Mouse (Mus musculus): Measurements from ENCODE around the gene 1110012L19Rik. TPM values are rescaled to one million over a fixed set of nuclear protein-coding genes. Genes with fewer than 3 reads are reported as not detected.
A peak's percentile ranks its signal among the peaks of the same experiment; 100 is the strongest.
"Not testable (repeated sequence)": the region's sequence is repeated elsewhere in the genome, so short reads cannot be mapped to it uniquely, and the experiment has no call there.

1110012L19Rik gene
- 24.9 and 29.8 TPM in 2 replicates for polyA plus RNA-seq (2016; fragmentation: Nextera tagmentation; extraction: Ambion mirVana)

- Histone ChIP-seq H3K9me3 (replicated peaks) (no peaks in the 10 kb centered on the region), H3K36me3 (peaks cover 5% of the 10 kb centered on the region; the same call in 1 of the 2 replicates), H3K4me1 (peaks cover 8% of the 10 kb centered on the region), H3K4me3 (peak within 1 kb of the TSS; percentile 63), H3K27ac (replicated peaks) (peak within 1 kb of the TSS; percentile 82), H3K27me3 (ENCODE audit: low read depth, poor library complexity, severe bottlenecking) (no peaks in the 10 kb centered on the region)
- 22% methylated on average over 22 of the region's 22 CpGs for WGBS
- DNase-seq (ENCODE audit: low spot score): peak; percentile 59
These were observed at the start of gene 1110012L19Rik for GRCm38 (mm10) chrX:70385276-70385961. TSS of gene 1110012L19Rik (plus strand) at chrX:70385877.

- 84% methylated on average over 7 of the region's 7 CpGs for WGBS
- no peak overlapping the region for H3K27ac ChIP-seq (replicated peaks)
- H3K36me3 ChIP-seq: 0 out of 2 replicates have a peak, but pooled peaks cover 9% of the 10 kb centered on the region
- no peaks in the 10 kb centered on the region for H3K27me3 ChIP-seq (ENCODE audit: low read depth, poor library complexity, severe bottlenecking)
- DNase-seq (ENCODE audit: low spot score): no peak
- H3K9me3 ChIP-seq (replicated peaks): no peaks in the 10 kb centered on the region
- 0 out of 2 replicates have a peak, but pooled peaks cover 3% of the 10 kb centered on the region for H3K4me1 ChIP-seq
- H3K4me3 ChIP-seq: no peak overlapping the region
These were observed 22.7 kb upstream of the 1110012L19Rik start for GRCm38 (mm10) chrX:70362985-70363384.

GRCm38 (mm10) chrX:70363446-70363845, 22.2 kb upstream of the 1110012L19Rik start:
- WGBS: 95% methylated on average over 5 of the region's 5 CpGs
- Histone ChIP-seq H3K27me3 (ENCODE audit: low read depth, poor library complexity, severe bottlenecking) (no peaks in the 10 kb centered on the region), H3K36me3 (0 out of 2 replicates have a peak, but pooled peaks cover 5% of the 10 kb centered on the region), H3K9me3 (replicated peaks) (no peaks in the 10 kb centered on the region), H3K4me3 (peak overlapping the region; percentile 57; the same call in 1 of the 2 replicates), H3K27ac (replicated peaks) (no peak overlapping the region), H3K4me1 (0 out of 2 replicates have a peak, but pooled peaks cover 3% of the 10 kb centered on the region)
- DNase-seq (ENCODE audit: low spot score): no peak

- no peak overlapping the region; the same call in 1 of the 2 replicates for H3K27ac ChIP-seq (replicated peaks)
- no peak for DNase-seq (ENCODE audit: low spot score)
- no peaks in the 10 kb centered on the region for H3K9me3 ChIP-seq (replicated peaks)
- peak overlapping the region; percentile 57 for H3K4me3 ChIP-seq
- 82% methylated on average over 1 of the region's 1 CpGs for WGBS
- 0 out of 2 replicates have a peak, but pooled peaks cover 3% of the 10 kb centered on the region for H3K4me1 ChIP-seq
- 0 out of 2 replicates have a peak, but pooled peaks cover 4% of the 10 kb centered on the region for H3K36me3 ChIP-seq
- H3K27me3 ChIP-seq (ENCODE audit: low read depth, poor library complexity, severe bottlenecking): no peaks in the 10 kb centered on the region
These were observed 21.5 kb upstream of the 1110012L19Rik start for GRCm38 (mm10) chrX:70364202-70364601.

- peak within 1 kb of the TSS; percentile 57 for H3K4me3 ChIP-seq
- H3K4me1 ChIP-seq: 0 out of 2 replicates have a peak, but pooled peaks cover 3% of the 10 kb centered on the region
- peak within 1 kb of the TSS; percentile 74 for H3K27ac ChIP-seq (replicated peaks)
- no peaks in the 10 kb centered on the region for H3K27me3 ChIP-seq (ENCODE audit: low read depth, poor library complexity, severe bottlenecking)
- 28% methylated on average over 37 of the region's 45 CpGs for WGBS
- H3K36me3 ChIP-seq: 0 out of 2 replicates have a peak, but pooled peaks cover 4% of the 10 kb centered on the region
- peak; percentile 81 for DNase-seq (ENCODE audit: low spot score)
- no peaks in the 10 kb centered on the region for H3K9me3 ChIP-seq (replicated peaks)
These were observed 20.7 kb upstream of the 1110012L19Rik start, which contains the start of gene Ids for GRCm38 (mm10) chrX:70364661-70365613. TSS of gene Ids (minus strand) at chrX:70365084.

GRCm38 (mm10) chrX:70369758-70370157, 15.9 kb upstream of the 1110012L19Rik start:
- H3K4me1 ChIP-seq; H3K4me3 ChIP-seq; H3K27ac ChIP-seq (replicated peaks); H3K36me3 ChIP-seq; H3K27me3 ChIP-seq (ENCODE audit: low read depth, poor library complexity, severe bottlenecking); DNase-seq (ENCODE audit: low spot score); H3K9me3 ChIP-seq (replicated peaks): not testable (repeated sequence)
- WGBS: 24% methylated on average over 2 of the region's 6 CpGs

GRCm38 (mm10) chrX:70374469-70375110, 11.1 kb upstream of the 1110012L19Rik start:
- H3K36me3 ChIP-seq; H3K4me3 ChIP-seq; DNase-seq (ENCODE audit: low spot score); H3K27me3 ChIP-seq (ENCODE audit: low read depth, poor library complexity, severe bottlenecking); H3K27ac ChIP-seq (replicated peaks); H3K4me1 ChIP-seq; H3K9me3 ChIP-seq (replicated peaks): not testable (repeated sequence)
- 62% methylated on average over 6 of the region's 6 CpGs for WGBS

- Histone ChIP-seq H3K27ac (replicated peaks) (peak overlapping the region; percentile 82), H3K4me3 (peak overlapping the region; percentile 63), H3K4me1 (peaks cover 8% of the 10 kb centered on the region), H3K9me3 (replicated peaks) (no peaks in the 10 kb centered on the region), H3K36me3 (peaks cover 5% of the 10 kb centered on the region; the same call in 1 of the 2 replicates), H3K27me3 (ENCODE audit: low read depth, poor library complexity, severe bottlenecking) (no peaks in the 10 kb centered on the region)
- DNase-seq (ENCODE audit: low spot score): no peak
- WGBS: 47% methylated on average over 3 of the region's 3 CpGs
These were observed 781 bp upstream of the 1110012L19Rik start for GRCm38 (mm10) chrX:70384917-70385275.

- 10% methylated on average over 11 of the region's 11 CpGs for WGBS
- no peak for DNase-seq (ENCODE audit: low spot score)
- no peaks in the 10 kb centered on the region for H3K9me3 ChIP-seq (replicated peaks)
- peak overlapping the region; percentile 82 for H3K27ac ChIP-seq (replicated peaks)
- peaks cover 5% of the 10 kb centered on the region; the same call in 1 of the 2 replicates for H3K36me3 ChIP-seq
- peak overlapping the region; percentile 63 for H3K4me3 ChIP-seq
- H3K4me1 ChIP-seq: peaks cover 8% of the 10 kb centered on the region
- no peaks in the 10 kb centered on the region for H3K27me3 ChIP-seq (ENCODE audit: low read depth, poor library complexity, severe bottlenecking)
These were observed 280 bp downstream of the 1110012L19Rik start for GRCm38 (mm10) chrX:70385962-70386351.

- H3K27me3 ChIP-seq (ENCODE audit: low read depth, poor library complexity, severe bottlenecking); H3K27ac ChIP-seq (replicated peaks); H3K4me1 ChIP-seq; DNase-seq (ENCODE audit: low spot score); H3K4me3 ChIP-seq; H3K9me3 ChIP-seq (replicated peaks); H3K36me3 ChIP-seq: not testable (repeated sequence)
These were observed 7.0 kb downstream of the 1110012L19Rik start for GRCm38 (mm10) chrX:70392636-70393035.

GRCm38 (mm10) chrX:70425473-70425872, 39.8 kb downstream of the 1110012L19Rik start:
- WGBS: 88% methylated on average over 3 of the region's 3 CpGs
- H3K36me3 ChIP-seq; H3K27ac ChIP-seq (replicated peaks); H3K27me3 ChIP-seq (ENCODE audit: low read depth, poor library complexity, severe bottlenecking); H3K4me1 ChIP-seq; H3K9me3 ChIP-seq (replicated peaks); DNase-seq (ENCODE audit: low spot score); H3K4me3 ChIP-seq: not testable (repeated sequence)
